Mouse (Mus musculus) adrenal gland, postnatal 25 days (tissue): ENCODE data around the gene Atp2a3. TPM values are rescaled to one million over a fixed set of nuclear protein-coding genes. Genes with fewer than 3 reads are reported as not detected.

ENCODE experiments used
- DNase-seq: peaks from one replicate; pipeline ENCODE4 v3.0.0; 2021; ENCODE audit warnings: mixed read lengths
- long read RNA-seq: library from polyadenylated mRNA; stranded (forward); transcript quantifications from one replicate; pipeline ENCODE4 v2.0.0, GENCODE M21; 2021
- total RNA-seq: library from RNA; stranded (reverse); gene quantifications from 2 replicates; pipeline ENCODE4 v1.2.3, GENCODE M21; 2021

Gene Atp2a3
- 5.4 and 6.3 TPM in 2 replicates for total RNA-seq
- long read RNA-seq: 0 reads

DNA sequence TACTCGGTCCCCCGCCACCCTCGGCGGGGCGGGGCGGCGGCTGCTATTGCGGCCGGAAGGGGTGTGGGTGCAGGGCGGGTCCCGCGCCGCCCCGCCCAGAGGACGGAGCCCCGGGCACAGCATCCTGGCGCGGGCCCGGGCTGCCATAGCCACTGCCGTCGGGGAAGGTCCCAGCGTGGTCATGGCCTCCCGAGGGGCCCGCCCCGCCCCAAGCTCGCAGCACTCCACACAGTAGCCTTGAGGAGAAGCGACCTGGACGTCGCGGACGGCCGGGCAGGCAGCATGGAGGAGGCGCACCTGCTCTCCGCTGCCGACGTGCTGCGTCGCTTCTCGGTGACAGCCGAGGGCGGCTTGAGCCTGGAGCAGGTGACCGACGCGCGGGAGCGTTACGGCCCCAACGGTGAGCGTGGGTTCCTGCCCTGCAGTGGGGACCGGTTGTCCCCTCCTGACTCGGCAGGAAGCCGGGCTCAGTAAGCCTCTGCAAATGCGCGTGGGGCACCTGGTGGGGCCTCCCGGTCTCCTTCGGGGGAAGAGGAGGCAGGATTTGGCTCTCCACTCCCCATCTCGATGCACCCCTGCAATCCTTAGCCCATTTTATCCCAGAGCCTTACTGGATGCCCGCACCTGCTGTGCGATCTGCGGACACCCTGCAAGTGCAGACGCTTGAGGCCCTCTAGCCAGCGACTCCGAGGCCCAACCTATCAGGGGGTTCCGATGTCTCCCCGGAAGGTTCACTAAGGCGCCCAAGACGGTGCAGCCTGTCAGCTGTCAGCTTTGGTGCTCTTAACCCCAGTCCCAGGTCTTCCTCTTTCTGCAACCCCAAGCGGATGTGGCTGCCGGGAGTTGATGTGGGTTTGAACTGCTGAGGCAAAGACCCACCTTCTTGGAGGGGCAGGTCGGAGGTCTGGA is at the start of gene Atp2a3:
Atp2a3 (plus strand) TSS at position 98 of the 909 bp plus-strand sequence.
- peak; percentile 29 for DNase-seq

- no peak for DNase-seq
These were observed 43.5 kb upstream of the Atp2a3 start for GRCm38 (mm10) chr11:72917299-72917996.

DNA sequence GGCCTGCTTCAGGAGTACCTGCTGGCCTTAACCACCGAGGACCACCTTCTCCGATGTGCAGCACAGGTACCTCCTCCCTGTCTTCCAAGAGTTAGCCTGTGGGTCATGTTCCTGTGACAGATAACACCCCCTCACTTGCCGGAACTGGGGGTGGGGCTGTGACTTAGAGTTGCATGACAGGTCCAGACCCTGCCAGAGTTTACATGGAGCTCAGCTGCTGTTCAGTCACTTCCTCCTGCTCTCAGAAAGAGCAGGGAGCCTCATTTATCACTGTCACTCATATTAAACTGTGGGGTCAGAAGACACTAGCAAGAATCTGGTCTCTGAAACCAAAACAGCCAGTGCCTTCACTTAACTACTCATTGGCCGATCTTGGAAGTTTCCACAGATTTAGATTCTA is 37.9 kb upstream of the Atp2a3 start:
- DNase-seq: no peak

DNA sequence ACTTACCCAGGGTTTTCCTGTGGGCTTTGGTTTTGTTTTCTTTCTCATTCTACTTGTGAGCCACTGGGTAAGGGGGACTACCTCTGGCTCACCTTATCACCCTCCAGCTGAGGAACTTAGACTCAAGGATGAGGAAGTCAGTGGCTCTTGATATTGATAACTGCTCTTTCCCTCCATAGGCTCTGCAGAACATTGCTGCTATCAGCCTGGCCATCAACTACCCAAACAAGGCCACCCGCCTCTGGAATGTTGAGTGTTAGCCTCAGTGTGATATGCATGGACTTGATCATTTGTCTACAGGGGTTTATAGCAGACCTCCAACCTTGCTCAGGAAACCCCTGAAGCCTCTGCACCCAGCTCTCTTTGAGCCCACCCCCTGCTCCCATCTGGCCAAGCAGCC is 36.5 kb upstream of the Atp2a3 start:
- DNase-seq: no peak

DNA sequence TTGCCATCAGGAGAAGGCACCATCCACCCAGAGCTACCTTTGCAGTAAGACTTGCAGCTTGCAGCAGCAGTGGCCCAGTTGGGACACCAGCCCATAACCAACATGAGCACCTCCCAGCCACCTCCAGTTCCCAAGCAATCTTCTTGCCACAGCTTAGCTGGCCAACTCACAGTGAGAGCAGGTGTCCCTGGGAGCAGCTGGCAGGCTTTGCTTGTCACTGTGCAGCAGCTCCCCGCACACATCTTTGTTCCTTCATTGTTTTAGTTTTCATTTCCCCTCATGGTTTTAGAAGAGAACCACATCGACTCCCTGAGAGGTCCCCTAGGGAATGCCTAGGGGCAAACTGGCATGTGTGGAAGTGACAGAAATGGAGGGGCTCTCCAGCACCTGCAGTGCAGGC is 35.9 kb upstream of the Atp2a3 start:
- no peak for DNase-seq

GRCm38 (mm10) chr11:72926226-72926890 is 34.6 kb upstream of the Atp2a3 start:
- DNase-seq: peak; percentile 64

GRCm38 (mm10) chr11:72928516-72928915 is 32.5 kb upstream of the Atp2a3 start:
- no peak for DNase-seq

- no peak for DNase-seq
These were observed 20.5 kb upstream of the Atp2a3 start for GRCm38 (mm10) chr11:72940208-72941143.

DNA sequence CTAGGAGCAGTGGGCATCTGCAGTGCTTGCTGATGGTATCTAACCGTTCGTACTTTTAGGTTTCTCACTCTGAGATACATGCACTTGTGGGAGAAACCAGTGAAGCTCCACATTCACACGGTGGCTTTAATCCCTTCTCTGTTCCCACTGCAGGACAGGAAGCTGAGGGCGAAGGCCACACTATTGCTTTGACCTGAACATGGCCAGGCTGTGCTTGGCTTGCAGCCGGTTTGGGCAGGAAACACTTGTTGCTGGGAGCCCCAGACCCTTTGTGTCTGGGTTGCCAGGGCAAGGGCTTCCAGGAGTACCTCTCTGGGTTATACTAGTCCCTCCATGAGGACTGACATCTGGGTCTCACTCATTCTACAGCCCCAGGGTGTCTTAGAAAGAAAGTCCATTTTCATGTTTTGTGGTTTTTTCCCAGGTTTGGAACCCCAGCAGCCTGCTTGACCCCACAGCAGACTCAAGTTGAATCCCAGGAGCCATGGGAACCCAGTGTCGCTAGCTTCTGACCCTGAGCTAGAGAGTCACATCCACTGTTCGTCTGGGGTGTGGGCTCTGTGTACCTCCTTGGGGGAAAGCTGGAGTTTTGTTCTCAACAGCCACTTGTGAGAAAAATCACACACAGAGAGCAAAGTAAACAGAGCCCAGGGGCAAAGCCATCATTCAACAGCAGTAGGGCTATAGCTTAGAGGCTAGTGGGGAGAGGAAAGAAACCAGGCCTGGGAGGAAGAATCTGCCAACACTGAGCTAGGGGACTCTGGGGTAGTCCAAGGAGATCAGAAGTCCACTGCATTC is 15.8 kb upstream of the Atp2a3 start:
- no peak for DNase-seq

DNA sequence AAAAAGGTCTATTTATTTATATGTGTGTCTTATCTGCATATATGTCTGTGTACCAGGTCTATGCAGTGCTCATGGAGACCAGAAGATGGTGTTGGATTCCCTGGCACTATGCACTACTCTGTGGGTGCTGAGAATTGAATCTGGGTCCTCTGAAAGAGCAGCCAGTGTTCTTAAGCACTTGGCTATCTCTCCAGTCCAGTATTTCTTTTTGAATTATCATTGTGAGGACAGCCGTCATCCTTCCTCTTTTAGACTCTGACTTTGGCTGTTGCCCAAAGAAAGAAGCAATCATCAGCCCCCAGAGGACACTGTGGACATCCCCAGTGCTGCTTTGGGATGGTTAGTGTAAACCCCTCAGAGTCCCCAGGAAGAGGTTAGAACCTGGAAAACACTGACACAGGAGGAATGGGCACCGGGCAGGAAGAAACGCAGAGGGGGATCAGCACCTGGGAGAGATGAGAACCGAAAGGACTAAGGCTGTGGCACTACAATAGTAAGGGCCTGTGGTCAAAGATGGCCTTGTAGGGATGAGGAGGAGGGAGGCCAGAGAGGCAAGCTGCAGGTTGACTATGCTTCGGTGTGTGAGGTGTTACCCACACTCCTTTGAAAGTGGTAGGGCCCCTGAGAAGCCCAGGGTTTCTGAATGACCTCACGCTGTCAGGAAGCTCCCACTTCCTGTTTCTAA is 15.0 kb upstream of the Atp2a3 start:
- DNase-seq: no peak

- no peak for DNase-seq
These were observed 14.3 kb upstream of the Atp2a3 start for GRCm38 (mm10) chr11:72946560-72947119.

- no peak for DNase-seq
These were observed 13.1 kb upstream of the Atp2a3 start for GRCm38 (mm10) chr11:72947840-72948239.

DNA sequence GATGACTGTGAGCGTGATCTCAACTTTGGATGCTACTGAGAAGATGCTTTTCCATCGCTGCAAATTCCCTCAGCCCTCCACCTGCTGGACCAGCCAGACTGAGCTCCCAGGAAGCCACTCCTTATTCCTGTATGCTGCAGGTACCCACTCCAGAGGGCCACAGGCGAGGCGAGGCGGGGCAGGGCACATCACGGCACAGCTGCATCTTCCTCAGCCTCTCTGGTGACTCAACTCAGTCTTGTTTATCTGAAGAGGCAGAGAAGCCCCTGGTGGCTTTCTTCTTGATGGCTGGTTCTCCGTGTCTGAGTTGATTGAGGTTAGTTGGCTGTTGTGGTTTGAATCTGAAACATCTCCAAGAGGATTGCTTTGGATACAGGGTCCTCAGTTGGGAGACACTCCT is 12.7 kb upstream of the Atp2a3 start:
- DNase-seq: no peak

- DNase-seq: peak; percentile 59
These were observed 9.6 kb upstream of the Atp2a3 start for GRCm38 (mm10) chr11:72951137-72952000.

DNA sequence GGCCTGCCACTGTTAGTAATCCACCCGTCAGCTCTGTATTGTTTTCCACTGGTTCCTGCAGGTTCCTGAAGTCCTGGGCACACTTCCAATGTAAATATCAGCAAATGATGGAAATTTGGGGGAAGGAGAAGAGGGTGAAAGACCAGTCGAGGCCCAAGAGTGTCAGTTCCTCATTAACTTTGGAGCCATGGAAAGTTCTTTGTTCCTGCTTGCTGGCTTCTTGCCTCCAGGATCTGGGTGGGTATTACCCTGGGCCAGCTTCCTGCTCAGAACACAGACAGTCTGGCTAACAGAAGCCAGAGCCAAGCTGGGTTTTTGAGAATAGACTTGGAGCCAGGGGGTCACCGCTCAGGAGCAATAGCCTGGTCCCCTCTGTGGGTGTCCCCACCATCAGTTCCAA is 8.7 kb upstream of the Atp2a3 start:
- no peak for DNase-seq

- no peak for DNase-seq
These were observed 8.3 kb upstream of the Atp2a3 start for GRCm38 (mm10) chr11:72952697-72953096.

GRCm38 (mm10) chr11:72953116-72953439 is 7.9 kb upstream of the Atp2a3 start:
- DNase-seq: no peak

DNA sequence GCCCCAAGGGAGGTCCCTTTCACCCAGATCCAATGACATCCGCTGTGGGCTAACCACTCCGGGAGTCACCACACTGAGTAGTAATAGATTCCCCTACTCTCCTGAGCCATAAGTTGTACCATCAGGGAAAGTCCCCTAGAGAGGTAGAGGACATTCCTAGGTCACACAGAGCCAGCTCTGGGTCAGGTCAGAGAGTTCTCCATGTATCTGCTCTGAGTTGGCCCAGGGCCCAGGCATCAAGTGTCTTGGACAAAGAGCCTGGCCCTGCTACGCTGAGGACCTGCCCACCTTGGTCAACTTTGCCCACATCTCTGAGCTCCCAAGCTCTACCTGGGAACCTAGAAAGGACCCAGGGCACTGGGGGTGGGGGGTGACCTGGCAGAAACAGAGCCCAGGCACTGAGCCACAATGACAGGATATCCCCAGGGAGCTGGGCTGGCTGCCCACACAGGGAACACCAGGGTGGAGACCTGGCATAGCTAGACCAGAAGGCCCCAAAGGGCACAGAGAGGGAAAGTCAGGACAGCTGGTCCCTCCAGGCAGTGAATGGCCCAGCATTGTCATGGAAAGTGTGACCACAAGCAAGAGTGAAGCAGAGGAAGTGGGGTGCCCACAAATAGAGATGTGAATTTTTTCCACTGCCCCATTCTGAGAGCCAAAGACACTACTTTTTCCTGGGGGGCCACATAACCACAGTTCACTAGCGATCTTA is 7.4 kb upstream of the Atp2a3 start:
- peak; percentile 63 for DNase-seq
